Mouse (Mus musculus) frontal cortex, postnatal 10 days (tissue): ENCODE data around the gene Rffl.
"Not testable (repeated sequence)": the region's sequence is repeated elsewhere in the genome, so short reads cannot be mapped to it uniquely, and the experiment has no call there.

ENCODE experiments used
- DNase-seq, 2 experiments: peaks; one replicate each; pipeline ENCODE4 v3.0.0; 2022; ENCODE audit warnings: low spot score in 2 of 2, mixed read lengths in 1 of 2

The Rffl gene

DNA sequence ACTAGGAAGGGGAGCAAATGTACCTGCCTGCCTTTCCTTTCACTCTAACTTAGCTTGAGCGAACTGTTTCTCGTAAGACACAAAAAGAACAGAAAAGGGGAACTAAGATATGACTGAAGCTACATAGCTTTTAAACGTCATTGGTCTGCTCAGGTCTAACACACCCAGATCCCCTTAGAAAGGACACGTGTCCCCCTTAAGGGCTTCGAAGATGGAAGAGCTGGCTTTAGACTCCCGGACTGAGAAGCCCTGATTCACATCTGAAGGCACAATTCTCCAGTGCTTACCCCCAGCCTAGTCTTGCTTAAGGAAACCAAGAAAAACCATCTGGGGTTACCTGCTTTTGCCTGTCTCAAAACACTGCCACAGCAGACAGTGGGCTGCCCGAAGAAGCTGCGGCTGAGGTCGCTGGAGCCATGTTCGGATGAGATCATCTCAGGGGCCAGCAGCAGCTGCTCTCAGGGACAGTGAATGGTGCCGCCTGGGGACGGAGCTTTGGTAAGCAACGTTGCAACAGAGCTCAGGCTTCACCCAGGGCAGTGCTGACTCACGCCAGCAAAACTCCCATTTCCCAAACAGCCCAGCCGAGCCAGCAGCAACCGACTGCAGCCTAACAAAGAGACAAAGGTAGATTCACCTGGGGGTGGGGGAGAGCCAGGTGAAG is 25.5 kb downstream of the Rffl start:
- DNase-seq = peak in 1 of 2 experiments; percentile 34

DNA sequence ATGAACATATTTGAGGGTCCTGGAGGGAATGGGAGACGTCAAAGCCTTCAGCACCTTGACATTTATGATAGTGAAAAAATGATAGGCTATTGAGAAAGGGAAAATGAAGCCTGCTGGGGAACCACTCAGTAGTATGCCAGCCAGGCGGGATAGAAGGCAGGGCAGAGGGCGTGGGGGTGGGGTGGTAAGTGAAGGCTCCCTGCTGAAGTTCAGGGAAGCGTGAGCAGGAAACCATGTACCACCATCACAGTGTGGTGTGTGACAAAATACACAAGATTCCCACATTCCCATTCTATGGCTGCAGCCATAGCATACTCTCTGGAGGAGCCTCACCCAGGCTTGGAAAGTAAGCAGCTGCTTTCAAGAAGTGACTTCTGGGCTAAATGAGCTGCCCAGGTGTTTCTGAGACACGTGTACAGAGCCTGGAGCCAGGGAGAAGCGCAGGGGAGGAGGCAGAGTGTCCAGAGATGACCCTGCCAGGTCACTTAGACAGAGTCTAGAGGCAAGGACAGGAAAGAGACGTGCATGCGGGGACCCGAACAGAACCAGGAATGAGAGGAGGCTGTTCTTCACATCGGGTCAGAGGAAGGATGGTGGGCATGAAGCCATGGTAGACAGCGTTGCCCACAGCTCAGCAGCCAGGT is 26.1 kb downstream of the Rffl start:
- DNase-seq = no peak

DNA sequence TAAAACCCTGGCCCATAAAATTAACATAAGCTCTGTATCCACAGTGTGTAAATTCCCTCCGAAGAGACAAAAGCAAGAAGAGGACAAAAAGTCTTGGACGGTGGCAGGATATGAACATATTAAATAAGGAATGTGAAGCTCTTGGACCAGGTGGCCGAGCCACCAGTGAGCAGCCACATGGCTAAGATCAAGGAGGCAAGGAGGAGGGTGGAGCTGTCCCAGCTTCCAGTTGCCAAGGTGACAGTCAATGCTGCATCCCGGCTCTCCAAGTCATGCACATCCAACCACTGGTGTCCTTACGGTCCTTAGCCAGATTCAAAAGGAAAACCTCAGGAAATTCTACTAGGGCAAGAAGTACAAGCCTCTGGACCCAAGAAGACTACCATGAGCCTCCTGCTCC is 32.5 kb downstream of the Rffl start:
- no peak for DNase-seq

DNA sequence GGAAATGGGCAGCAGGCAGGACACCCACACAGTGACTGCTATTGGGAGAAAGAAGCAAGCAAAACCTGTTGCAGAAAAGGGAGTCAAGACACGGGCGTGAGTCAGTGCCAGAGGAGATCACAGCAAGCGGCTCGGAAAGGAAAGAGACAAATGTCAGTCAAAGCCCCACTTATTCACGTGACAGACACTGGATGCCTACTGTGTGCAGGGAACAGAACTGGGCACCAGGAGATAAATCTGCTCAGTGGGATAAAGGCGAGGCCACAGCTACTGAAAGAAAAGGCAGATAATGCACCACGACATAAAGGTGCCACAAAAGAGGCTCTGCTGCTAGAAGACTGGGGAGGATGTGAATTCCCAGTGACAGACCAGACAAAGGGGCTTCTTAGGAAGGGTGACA is 33.2 kb downstream of the Rffl start:
- DNase-seq = no peak

DNA sequence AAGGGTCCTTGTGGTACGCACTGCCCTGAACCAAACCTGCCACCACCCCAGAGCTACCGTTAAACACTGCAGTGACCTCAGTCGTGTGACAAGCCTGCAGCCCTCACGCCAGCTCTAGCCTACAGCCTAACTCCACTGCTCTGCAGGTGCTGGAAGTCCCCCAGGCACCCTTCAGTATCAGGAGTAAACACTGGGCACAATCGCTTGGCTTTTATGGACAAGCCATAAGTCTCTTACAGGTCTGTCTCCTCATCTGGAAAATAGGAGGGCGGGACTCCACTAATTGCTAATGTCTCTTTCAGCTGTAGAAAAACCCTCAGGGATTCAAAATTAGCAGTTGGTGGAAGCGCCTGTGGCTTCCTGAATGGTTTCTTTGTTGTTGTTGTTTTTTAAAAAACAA is 33.8 kb downstream of the Rffl start:
- DNase-seq = no peak

DNA sequence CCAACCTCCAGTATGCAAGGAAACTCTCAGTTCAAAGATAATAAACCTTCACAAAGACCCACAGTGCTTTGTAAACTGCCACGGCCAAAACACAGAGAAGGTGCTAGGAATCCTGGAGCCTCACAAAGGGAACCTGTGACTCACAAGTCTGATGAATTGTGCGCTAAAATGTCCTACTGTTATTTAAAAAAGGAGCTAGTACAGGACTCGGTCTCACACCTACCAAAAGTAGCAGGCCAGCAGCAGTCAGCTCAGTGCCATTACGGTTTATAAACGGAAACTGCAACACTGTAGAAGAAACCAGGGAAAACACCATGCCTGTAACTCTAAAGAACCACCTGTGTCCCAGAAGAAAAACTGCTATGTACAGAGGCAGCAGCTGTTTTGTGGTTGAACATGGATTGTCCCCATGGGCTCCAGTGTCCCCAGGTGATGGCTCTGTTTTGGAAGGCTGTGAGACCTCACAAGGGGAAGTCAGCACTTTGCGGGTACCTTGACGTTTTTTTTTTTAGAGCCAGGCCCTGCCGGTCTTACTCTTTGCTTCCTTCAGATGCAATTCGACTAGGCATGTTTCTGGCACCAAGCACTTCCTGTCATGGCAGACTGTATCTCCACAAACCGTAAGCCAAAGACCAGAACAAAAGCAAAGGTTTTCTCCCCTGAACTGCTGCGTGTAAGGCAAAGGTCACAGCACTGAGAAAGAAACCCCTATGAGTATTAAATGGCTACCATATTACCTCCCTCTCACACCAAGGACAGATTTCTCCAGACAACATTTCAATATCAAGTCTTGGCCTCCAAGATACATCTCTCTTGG is 35.2 kb downstream of the Rffl start:
- no peak for DNase-seq

DNA sequence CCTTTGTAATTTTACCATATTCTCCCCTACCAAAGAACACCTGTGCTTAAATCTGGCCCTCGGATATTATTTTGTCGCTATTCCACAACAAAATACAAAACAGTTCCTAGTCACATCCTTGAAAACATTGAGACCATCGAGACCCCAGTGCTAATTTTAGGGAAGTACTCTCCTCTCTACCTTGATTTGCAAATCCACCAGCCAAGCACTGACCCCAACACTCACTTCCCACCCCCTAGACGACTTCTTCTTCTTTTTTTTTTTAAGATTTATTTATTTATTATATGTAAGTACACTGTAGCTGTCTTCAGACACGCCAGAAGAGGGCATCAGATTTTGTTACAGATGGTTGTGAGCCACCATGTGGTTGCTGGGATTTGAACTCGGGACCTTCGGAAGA is 36.7 kb downstream of the Rffl start:
- DNase-seq = not testable (repeated sequence)

DNA sequence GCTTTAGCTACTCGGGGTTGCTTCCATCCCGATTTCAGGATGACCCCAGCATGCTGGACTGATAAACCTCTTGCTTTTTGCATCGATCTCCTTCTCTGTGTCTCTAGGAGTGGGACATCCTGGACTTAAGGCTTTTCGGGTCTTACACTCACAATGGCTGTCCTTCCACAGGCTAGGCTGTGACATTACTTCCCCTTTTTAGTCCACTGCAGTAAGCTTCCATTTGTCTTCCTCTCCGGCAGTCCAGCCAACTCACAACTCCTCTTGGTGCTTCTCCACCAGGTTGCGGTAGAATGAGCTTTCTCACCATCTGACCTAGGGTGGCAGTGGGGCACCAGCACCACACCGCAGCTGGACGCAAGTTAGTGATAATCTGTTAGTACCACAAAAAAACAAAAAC is 37.1 kb downstream of the Rffl start:
- DNase-seq = no peak

DNA sequence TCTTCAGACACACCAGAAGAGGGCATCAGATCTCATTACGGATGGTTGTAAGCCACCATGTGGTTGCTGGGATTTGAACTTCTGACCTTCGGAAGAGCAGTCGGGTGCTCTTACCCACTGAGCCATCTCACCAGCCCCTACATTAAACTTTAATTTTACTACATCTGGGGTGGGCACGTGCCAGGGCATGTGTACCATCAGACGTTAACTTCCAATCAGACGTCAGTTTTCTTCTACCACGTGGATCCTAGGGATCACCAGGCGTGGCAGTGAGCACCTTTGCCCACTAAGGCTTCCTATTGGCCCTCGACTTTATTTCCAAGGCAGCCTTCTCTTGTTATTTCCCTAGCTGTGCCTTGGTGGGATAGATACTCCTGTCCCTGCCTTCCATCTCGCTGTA is 38.6 kb downstream of the Rffl start:
- DNase-seq = not testable (repeated sequence)

DNA sequence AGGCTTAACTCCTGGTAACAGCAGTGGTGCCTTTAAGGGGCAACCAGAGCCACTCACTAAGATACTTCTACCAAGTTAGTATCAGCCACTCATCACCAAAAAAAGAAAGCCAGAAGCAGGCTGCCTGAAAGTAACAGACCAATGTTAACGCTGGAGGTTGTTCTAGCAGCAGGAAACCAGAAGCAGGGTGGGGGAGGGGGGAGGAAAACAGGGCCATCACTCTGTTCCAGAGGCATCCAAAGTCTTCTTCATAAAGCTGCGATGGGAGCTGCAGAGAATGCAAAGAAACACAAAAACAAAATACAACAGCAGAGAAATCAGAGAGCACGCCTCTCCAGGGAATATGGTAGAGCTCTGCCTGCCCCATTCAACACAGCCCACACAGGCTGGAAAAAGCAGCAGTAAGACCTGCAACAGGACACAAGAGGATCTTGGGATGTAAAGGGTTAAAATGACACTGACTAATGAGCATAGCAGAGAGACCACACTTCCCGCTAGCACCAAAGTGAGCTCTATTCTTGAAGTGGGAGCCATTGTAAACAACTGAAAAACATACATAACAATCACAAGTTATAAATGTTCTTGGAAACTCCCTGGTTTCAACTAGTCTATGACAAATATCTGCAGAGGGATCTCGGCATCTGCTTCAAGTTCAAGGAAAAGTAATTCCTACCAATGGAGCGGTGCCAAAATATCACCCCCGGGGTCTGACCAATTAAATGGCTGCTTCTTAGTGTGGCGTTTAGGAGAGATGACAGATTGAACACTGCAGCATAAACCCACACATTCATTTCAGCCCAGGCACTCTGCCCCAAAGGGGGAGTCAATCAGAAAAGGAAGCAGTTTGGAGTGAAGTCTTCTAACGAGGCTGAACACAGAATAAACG is 39.8 kb downstream of the Rffl start:
- no peak for DNase-seq

DNA sequence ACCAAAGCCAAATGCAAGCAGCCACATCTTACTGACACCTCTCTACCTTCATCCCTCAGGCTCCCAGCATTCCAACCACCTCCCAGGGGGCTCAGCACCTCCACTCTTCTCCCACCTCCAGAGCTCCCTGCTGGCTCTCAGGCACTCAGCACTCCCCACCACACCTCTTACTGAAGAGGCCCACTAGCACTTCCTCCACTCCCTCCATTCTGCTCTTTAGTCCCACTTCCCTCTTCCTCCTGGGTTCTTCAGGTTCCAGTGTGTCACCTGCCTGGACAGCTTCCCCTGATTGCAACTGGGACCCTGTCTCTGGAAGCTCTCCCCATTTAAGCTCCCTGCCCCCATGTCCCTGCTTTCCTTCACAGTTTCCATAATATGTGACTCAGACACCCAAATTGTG is 44.2 kb downstream of the Rffl start:
- no peak for DNase-seq

DNA sequence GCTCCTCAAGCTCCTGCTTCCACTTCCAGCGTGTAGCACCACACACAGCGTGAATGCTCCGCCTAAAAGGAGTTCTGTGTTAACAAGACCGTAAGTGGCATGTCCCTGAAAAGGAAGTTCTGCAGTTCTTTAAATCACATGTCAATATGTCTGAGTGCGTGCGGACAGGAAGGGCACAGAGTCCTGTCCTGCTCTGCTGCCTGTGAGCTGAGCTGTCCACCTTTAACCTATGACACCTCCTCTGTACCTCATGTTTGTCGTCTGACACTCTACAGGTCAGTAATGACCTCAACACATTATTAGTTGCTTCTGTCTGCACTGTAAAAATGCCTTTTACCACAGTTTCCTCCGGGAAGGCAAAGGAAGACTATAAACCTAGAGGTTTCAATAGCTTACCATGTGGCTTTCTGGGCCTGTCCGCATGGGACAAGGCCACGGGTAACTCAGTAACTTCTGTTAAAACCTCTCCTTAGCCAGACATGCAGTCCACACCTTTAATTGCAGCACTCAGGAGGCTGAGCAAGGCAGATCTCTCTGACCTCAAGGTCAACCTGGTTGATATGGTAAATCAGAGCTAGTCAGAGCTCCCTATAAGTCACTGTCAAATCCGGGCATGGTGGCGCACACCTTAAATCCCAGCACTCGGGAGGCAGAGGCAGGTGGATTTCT is 50.1 kb downstream of the Rffl start:
- DNase-seq = no peak

DNA sequence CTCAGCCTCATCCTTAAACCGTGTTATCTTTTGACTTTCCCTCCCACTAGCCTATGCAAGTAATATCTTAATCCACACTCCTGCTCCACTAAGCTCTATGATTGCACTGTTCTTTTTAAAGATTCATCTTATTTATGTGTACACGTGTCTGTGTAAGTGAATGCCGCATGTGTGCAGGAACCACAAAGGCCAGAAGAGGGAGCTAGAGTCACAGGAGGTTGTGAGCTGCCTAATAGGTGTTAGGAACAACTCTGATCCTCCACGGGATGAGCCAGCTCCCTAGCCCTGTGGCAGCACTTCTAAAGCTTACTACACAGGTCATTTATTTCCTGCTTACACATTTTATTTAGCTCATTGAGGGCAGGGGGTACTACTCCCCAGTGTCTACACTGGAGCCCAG is 51.7 kb downstream of the Rffl start:
- peak in 1 of 2 experiments; percentile 34 for DNase-seq

DNA sequence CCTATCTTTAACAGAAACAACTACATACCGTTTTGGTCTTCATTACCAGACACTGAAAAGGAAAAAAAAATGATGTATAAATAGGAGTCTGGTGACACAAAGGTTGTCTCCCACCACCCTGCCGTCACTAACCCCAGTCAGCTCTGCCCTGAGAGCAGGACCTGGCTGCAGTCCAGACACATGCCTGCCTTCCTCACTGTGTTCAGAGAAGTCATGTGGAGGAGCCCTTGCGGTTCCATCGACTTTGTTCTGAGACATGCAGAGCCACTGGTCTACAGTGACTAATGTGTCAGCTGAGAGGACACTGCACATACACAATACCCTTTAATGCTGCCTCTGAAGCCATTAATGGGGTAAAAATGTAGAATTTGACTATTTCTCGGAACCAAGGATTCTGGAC is 62.5 kb downstream of the Rffl start:
- no peak for DNase-seq

DNA sequence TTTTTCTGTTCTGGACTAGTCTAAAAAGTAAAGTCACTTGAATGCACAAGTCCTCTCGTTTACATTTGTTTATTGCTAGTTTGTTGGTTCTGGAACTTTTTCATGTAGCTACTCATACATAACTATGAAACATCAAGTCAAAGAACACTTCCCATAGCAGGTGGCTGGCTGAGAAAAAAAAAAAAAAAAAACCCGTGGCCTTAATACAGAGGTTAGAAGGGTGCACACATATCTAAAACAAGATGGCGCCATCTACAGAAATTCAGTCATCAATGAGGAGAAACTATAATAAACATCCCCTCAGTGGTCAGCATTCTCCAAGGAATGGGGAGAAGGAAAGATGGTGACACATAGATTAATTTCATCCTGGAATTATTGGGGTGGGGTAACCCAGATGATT is 63.6 kb downstream of the Rffl start:
- DNase-seq = no peak

DNA sequence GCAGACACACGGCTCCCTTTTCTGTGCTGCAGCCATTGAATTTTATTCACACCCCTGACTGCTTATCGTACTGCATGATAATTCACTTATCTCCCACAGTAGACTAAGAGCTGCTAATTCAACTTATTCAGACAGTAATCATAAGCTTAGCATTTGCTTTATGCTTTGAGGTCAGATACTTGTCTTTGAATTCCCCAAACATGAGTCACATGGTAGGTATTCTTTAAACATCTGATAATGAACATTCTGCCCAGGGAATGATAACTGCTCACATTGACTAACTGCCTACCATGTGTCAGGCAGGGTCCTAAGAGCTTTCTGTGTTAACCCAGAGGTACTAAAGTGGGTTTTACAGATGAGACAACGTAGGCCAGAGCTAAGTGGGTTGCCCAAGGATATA is 64.4 kb downstream of the Rffl start:
- no peak for DNase-seq

DNA sequence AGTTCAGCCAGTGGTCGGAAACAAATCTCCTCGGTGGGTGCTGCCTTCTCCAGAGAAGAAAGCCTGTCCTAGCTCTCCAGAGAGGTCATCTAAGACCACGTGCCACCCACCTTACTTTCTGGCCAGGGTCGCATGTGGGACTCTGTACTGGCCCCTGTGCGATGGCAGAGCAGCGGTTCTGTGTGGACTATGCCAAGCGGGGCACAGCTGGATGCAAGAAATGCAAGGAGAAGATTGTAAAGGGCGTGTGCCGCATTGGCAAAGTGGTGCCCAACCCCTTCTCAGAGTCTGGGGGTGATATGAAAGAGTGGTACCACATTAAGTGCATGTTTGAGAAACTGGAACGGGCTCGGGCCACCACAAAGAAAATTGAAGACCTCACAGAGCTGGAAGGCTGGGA is 87.6 kb downstream of the Rffl start:
- no peak for DNase-seq

DNA sequence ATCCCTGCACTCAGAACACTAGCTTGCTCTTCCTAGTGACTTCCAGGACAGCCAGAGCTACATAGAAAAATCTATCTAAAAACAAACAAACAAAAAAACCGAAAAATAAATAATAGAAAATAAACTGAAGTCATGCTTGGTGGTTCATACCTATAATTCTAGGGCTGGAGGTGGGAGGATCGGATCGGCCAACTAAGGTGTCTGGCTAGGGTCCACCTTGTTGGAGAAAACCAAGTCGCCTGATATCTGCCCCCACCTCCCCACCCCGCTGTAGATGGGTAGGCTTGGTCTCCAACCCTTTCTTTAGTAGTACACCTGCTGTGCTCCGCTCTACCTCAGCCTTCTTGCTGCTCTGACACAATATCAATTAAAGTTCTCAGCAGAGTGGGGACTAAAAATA is 88.8 kb downstream of the Rffl start:
- no peak for DNase-seq

DNA sequence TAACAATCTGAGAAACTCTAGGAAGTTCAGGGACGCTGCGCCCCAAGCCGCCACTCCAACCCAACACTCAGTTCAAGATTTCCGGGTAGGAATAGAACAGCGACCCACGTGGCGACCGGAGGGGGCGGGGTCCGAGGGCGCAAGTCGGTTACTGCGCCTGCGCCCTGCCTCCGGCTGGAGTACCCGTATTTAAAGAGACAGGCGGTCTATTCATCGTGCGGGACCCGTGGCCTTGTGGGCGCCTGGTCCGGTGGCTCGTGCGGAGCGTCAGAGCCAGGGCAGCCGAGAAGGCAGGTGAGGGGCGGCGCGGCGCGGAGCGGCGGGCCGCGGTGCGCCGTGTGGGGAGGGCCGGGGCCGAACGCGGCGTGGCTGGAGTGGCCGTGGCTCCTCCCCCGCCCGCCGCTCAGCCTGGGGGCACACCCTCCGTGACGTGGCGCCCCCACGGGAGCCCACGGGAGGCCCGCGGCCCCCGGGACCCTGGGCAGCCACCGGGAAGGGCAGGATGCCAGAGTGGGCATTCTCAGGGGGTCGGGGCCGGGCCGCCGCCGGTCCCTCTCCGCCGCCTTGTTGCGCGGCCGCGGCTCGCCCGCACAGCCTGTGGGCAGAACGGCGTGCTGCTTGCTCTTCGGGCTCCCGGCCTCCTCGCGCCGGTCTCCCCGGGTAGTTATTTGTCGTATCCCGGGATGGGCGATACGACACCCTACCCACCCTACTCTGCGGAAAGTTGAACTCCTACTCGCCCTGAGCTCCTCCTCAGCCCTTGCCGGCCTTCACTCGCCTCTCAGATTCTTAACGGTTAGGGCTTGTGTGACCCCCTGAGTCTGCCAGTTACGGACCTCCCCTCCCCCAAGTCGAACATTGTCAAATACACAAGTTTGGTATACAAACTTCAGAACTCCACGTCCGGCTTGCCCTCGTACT is 89.8 kb downstream of the Rffl start, which contains the start of gene Lig3:
Gene Lig3 (plus strand): TSS at position 126 of the 921 bp plus-strand sequence.
- DNase-seq = peak; percentile 90 to 93

DNA sequence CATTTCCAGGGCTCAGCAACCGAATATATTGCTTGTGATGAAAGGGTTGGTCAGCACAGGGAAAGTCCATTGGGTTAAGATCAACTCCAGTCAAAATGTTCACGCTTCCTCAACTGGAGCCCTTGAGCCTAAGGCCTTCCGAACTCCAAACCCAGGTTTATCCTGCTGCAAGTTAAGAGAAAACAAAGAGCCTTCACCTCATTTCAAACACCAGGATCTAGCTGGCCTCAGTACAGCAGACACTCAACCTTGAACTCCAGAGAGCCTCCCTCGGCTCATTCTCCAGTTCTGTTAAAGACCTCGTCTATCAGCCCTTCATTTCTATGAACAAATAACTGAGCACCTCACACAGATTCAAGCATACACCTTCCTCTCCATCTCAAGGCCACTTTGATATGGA is 90.9 kb downstream of the Rffl start:
- DNase-seq = no peak
